Mouse (Mus musculus) limb, embryonic 14.5 days (tissue): Measurements from ENCODE around the gene Psmg3. TPM values are rescaled to one million over a fixed set of nuclear protein-coding genes. Genes with fewer than 3 reads are reported as not detected.

Experiments used
- ATAC-seq: fragments of 200-750 bp; cut with Nextera tagmentation; 2 replicates; pipeline ENCODE4 v1.8.0; 2017; ENCODE audit warnings: low read depth, moderate number of reproducible peaks, moderate TSS enrichment; ENCODE audit not compliant: low FRiP score
- DNase-seq: peaks from one replicate; pipeline ENCODE4 v3.0.0-alpha.2; 2015; ENCODE audit warnings: low spot score
- H3K27ac ChIP-seq: fragments of 300-500 bp; sonication (generic); replicated peaks from 2 replicates; pipeline ENCODE4 v1.5.1; 2014; ENCODE audit warnings: low read depth, mild to moderate bottlenecking, low read length, moderate library complexity, mixed read lengths
- H3K27me3 ChIP-seq: fragments of 300-500 bp; sonication (generic); 2 replicates; pipeline ENCODE4 v1.6.1; 2014; ENCODE audit warnings: low read length, mixed read lengths; ENCODE audit not compliant: control insufficient read depth, insufficient read depth
- H3K36me3 ChIP-seq: fragments of 300-500 bp; sonication (generic); 2 replicates; pipeline ENCODE4 v1.6.1; 2014; ENCODE audit warnings: mild to moderate bottlenecking, low read length, moderate library complexity, mixed read lengths; ENCODE audit not compliant: control insufficient read depth, insufficient read depth
- H3K4me1 ChIP-seq: fragments of 300-500 bp; sonication (generic); 2 replicates; pipeline ENCODE4 v1.6.1; 2014; ENCODE audit warnings: antibody characterized with exemption, low read length, mixed read lengths; ENCODE audit not compliant: control insufficient read depth, insufficient read depth
- H3K4me2 ChIP-seq: fragments of 300-500 bp; sonication (generic); replicated peaks from 2 replicates; pipeline ENCODE4 v1.6.1; 2014; ENCODE audit warnings: low read depth, mild to moderate bottlenecking, low read length, moderate library complexity; ENCODE audit not compliant: severe bottlenecking
- H3K4me3 ChIP-seq: fragments of 300-500 bp; sonication (generic); replicated peaks from 2 replicates; pipeline ENCODE4 v1.5.1; 2014; ENCODE audit warnings: low read length
- H3K9ac ChIP-seq: fragments of 300-500 bp; sonication (generic); 2 replicates; pipeline ENCODE4 v1.6.1; 2014; ENCODE audit warnings: mild to moderate bottlenecking, low read depth, low read length, moderate library complexity; ENCODE audit not compliant: severe bottlenecking
- H3K9me3 ChIP-seq: fragments of 300-500 bp; sonication (generic); 2 replicates; pipeline ENCODE4 v1.6.1; 2016; ENCODE audit warnings: low read length; ENCODE audit not compliant: control insufficient read depth
- POLR2A ChIP-seq: fragments of 200-500 bp; IDR thresholded peaks from 2 replicates; pipeline ENCODE4 v1.8.0; 2012; ENCODE audit warnings: inconsistent platforms, mild to moderate bottlenecking, moderate library complexity, borderline replicate concordance; ENCODE audit not compliant: insufficient read depth, insufficient read length; ENCODE audit errors: extremely low read depth
- WGBS: fragments of 180-500 bp; shearing (Covaris S2); extraction: QIAGEN DNeasy Blood & Tissue Kit; methylation state at CpG from one replicate; pipeline ENCODE4 v1.1.7; 2014; 5-methylcytosine and 5-hydroxymethylcytosine counted together
- polyA plus RNA-seq, 2 experiments: library from polyadenylated mRNA; depleted of rRNA in 1 of 2; stranded (reverse) in 1 of 2; unstranded in 1 of 2; fragments of >200 nt; fragmentation: Nextera tagmentation in 1 of 2; extraction: Ambion mirVana in 1 of 2; gene quantifications; 2 replicates each; pipeline versions ENCODE4 v1.2.1 to v1.2.3; 2012 to 2014

Psmg3 gene
- polyA plus RNA-seq, 2 experiments: 51.8 to 69.0 TPM

DNA sequence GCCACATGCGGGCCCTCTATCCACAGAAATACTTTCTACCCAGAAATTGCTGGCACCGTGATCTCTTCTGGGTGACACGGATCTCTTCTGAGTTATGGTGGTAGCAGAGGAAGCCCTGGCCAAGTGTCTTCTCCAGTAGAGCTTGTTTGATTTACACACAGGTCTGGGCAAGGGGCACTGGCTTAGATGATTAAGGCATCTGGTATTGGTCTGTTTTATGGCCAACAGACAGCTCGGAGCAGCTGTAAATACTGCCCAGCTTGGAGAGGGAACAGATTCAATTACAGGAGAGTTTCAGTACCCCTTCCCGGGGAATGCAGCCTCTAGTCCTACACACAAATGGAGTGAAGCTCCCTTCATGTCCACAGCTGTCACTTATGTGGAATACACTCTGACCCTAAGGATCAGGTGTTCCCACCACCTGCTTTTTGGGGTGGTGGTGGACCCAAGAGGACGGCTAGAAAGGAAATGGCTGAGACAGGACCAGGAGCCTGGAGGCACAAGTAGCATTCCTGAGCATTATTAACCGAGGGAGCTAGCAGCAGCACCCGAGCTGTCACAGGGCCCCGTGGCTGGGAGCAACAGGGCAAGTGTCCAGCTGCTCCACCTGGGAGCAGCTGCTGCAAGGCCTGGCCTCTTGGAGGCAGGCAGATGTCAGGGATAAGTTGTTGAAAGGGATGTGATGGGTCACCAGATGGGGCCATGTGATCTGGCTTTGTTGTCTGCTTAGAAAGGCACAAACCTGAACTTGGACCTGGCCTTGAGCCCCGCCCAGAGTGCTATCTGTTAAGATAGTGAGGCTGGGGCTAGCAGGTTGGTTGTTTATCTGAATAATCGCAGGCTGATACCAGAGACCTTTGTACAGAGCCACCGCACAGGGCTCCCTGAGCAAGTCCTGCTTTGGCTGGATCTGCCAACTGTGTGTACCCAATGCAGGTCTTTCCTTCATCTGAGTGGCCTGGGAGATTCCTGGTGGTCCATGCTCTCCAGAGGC, 4.9 kb downstream of the Psmg3 start:
- DNase-seq: peak; percentile 39
- peak; percentile 71 for ATAC-seq
- 38% methylated on average over 12 of the region's 12 CpGs for WGBS

DNA sequence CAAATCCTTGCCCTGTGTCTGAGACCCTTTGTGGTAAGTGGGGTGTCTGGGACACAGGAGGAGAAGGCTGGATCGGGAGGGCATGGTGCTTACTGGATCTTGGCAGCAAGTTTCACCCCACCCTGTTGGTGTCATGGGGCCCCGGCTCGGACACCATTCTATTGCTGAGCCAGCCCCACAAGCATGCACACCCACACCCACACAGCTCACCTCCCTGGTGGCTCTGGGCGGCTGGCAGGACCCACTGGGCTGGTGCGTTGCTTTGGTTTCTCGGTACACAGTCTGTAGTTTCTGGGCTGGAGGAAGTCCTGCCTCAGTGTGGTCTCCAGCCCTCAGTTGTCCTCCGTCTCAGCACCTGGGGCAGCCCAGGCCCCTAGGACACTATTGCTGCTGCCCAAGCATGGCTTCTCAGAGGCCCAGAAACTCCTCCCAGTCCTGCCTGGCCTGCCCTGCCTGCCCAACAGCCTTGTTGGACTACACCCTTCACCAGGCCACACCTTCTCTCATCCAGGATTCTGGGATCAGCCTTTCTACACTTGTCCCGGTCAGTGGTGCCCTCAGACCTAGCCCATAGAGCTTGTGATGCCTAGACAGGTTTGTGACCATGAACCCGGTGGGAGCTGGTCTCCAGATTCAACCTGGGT, 7.0 kb downstream of the Psmg3 start, which contains the start of gene Tmem184a:
TSS of gene Tmem184a (minus strand) at position 380 of the 644 bp plus-strand sequence.
- TF ChIP-seq POLR2A: no peak
- H3K4me3 ChIP-seq: no peak within 1 kb of the TSS
- H3K4me2 ChIP-seq: no peak within 1 kb of the TSS
- ATAC-seq (no peak), DNase-seq (no peak)
- H3K27me3 ChIP-seq: 0 out of 2 replicates have a peak, but pooled peaks cover 2% of the 10 kb centered on the region
- no peaks in the 10 kb centered on the region for H3K9me3 ChIP-seq
- no peak within 1 kb of the TSS for H3K27ac ChIP-seq
- peaks cover 27% of the 10 kb centered on the region for H3K36me3 ChIP-seq
- WGBS: 78% methylated on average over 9 of the region's 9 CpGs
- no peaks in the 10 kb centered on the region for H3K4me1 ChIP-seq
- H3K9ac ChIP-seq: no peak within 1 kb of the TSS

More for the DNA sequence above, 4.9 kb downstream of the Psmg3 start:
- H3K9ac ChIP-seq: no peak overlapping the region
- peaks cover 11% of the 10 kb centered on the region; the same call in 1 of the 2 replicates for H3K4me1 ChIP-seq
- no peaks in the 10 kb centered on the region for H3K9me3 ChIP-seq
- H3K4me3 ChIP-seq: no peak overlapping the region
- H3K27me3 ChIP-seq: no peaks in the 10 kb centered on the region
- no peak overlapping the region for H3K27ac ChIP-seq
- peaks cover 28% of the 10 kb centered on the region for H3K36me3 ChIP-seq
- no peak overlapping the region for H3K4me2 ChIP-seq
- TF ChIP-seq POLR2A: no peak

DNA sequence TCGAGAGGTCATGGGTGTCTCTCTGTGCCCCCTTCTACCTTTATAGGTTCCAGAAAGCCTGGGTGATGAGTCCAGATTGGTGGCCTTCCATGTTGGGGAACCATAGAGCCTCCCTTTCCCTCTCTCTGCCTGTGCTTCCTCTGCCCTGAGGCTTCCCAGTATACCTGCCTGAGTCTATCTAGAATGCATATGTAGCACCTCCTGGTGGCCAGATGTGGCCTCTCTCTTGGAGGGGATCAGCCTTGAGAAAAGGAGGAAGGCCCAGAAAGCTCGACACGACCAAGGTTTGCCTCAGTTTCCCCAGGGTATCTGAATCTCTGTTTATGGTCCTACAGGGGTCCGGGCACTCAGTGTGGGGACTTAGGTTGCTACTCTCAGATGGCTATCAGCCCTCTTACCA, 7.9 kb downstream of the Psmg3 start:
- no peak for DNase-seq
- H3K27me3 ChIP-seq: peaks cover 8% of the 10 kb centered on the region; the same call in 1 of the 2 replicates
- TF ChIP-seq POLR2A: no peak
- H3K9ac ChIP-seq: no peak overlapping the region
- ATAC-seq: no peak
- peaks cover 23% of the 10 kb centered on the region for H3K36me3 ChIP-seq
- H3K27ac ChIP-seq: no peak overlapping the region
- no peaks in the 10 kb centered on the region for H3K9me3 ChIP-seq
- no peaks in the 10 kb centered on the region for H3K4me1 ChIP-seq
- no peak overlapping the region for H3K4me3 ChIP-seq
- WGBS: 49% methylated on average over 4 of the region's 4 CpGs
- H3K4me2 ChIP-seq: no peak overlapping the region

DNA sequence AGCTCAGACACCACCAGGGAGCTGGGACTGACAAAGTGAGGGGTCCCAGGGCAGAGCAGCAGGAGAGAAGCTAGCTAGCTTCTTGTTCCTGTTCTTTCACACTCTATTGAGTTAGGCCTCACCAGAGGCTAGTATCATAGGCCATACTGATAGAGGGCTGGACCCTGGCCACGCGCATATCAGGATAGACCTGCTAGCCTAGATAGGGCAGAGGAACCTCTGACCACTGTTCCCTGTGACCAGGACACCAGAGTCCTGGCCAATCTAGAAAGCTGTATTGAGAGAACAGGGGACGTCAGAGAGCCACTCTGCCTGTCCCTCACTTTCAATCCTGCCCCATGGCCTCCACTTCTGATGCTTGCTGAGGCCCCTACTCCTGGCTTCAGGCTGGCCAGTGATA, 8.6 kb downstream of the Psmg3 start:
- Histone ChIP-seq H3K4me2 (no peak overlapping the region), H3K4me3 (no peak overlapping the region), H3K9ac (no peak overlapping the region), H3K27ac (no peak overlapping the region), H3K27me3 (peaks cover 13% of the 10 kb centered on the region; the same call in 1 of the 2 replicates), H3K9me3 (no peaks in the 10 kb centered on the region), H3K36me3 (peaks cover 15% of the 10 kb centered on the region), H3K4me1 (no peaks in the 10 kb centered on the region)
- DNase-seq (no peak), ATAC-seq (no peak)
- WGBS: 91% methylated on average over 3 of the region's 3 CpGs
- no peak for TF ChIP-seq POLR2A

DNA sequence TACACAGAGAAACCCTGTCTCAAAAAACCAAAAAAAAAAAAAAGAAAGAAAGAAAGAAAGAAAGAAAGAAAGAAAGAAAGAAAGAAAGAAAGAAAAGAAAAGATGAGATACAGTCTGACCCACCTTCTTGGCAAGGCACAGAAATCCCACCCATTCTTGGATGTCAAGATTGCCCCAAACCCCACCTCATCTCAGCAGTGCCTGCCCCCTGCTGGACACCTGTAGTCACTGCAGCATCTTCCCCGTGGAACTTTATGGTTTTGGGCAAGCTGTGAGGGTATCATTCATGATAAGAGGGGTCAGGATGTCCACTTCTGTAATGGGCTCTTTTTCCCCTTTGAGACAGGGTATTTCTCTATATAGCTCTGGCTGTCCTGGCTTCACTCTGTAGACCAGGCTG, 9.4 kb downstream of the Psmg3 start:
- Histone ChIP-seq H3K9me3 (no peaks in the 10 kb centered on the region), H3K4me3 (no peak overlapping the region), H3K4me1 (no peaks in the 10 kb centered on the region), H3K36me3 (peaks cover 8% of the 10 kb centered on the region), H3K27ac (no peak overlapping the region), H3K9ac (no peak overlapping the region), H3K4me2 (no peak overlapping the region), H3K27me3 (peaks cover 18% of the 10 kb centered on the region; the same call in 1 of the 2 replicates)
- no peak for TF ChIP-seq POLR2A
- 0% methylated on average over 1 of the region's 1 CpGs for WGBS
- ATAC-seq (no peak), DNase-seq (no peak)
